Mouse (Mus musculus) inflammation-experienced regulatory T-cells, adult 16 weeks (primary cell): ENCODE data around the gene Tm4sf1. TPM values are rescaled to one million over a fixed set of nuclear protein-coding genes. Genes with fewer than 3 reads are reported as not detected.

Experiments used
- polyA plus RNA-seq: library from polyadenylated mRNA; unstranded; fragments of 100-300 nt; shearing (Covaris generic); gene quantifications from one replicate; pipeline ENCODE4 v1.2.1, GENCODE M21; 2017

Tm4sf1 gene
- not detected for polyA plus RNA-seq

DNA sequence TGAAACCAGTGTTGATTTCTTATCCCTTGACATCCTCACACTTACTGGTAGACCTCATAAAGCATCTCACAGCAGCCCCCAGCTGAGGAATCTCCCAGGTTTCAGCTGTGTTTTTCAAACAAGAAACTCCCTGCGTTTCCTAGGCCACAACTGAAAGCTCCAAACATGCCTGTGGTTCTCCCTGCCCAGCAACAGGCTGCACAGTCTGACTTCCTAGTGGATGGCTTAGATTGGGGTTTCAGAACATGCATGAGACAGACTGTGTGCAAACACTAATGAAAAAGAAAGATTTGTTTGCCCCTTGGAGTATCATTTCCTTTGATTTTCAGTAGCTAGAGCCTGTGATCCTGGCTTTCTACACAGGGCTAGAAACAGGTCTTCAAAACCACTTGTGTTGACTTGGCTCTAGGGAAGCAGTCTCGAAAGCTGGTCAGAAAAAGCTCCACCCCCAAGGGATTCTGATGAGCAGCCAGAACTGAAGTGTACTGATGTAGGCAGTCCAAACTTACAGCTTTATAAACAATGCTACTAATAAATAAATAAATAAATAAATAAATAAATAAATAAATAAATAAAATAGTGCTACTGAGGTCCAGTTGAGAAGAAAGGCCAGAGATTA is at the start of gene Tm4sf1:
Gene Tm4sf1, minus strand, starts transcription at position 68 of the 619 bp plus-strand sequence.

Other genes with a start within 250 kb of the Tm4sf1 start
- not detected for gene Tm4sf4, start 123.3 kb upstream of the Tm4sf1 start, polyA plus RNA-seq